Mouse (Mus musculus) 416B (cell line): ENCODE measurements at regions not wholly inside any gene's neighbourhood (a gene's known extent, or its start where the extent isn't known, plus 50 kb on each side); places are given as distances from the start of the nearest gene placed in this dataset.

Source experiments
- DNase-seq: peaks from one replicate; pipeline ENCODE4 v3.0.0; 2011; ENCODE audit warnings: low read depth

DNA sequence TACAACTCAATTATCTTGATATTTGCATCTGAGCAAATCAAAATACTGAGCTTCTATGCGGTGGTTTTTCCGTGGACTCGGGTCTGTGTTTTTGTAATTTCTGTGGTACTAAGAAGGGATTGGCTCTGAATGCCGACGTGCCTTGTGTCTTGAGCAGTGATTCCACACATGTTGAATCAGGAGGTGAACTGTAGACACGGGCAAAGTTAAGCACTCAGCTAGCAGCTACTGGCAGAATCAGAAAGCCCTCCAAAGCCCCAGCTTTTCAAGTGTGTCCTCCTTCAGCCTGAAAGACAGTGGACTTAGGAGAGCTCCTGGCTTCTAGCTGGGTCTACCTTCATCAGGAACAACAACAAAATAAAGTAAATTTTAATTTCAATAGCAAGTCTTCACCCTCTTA, 462.9 kb upstream of the Pou3f3 start:
- no peak for DNase-seq

DNA sequence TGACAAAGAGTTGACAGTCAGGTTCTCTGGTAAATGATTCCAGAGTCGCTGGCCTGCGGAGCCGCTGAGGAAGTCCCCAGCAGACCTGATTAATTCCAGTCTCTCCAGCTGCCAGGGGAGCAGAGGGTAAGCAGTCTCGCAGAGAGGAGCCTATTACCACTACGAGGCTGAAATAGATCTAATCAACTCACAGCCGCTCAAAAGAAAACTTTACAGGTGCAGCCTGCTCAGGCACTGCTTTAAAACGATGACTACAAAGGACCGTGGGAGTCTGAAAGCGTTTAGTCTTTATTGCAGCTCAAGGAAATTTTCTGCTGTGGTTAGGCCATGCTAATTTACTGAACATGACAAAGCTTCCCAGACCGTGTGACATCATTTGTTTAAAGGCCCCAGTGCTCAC, 462.3 kb upstream of the Pou3f3 start:
- DNase-seq: no peak

DNA sequence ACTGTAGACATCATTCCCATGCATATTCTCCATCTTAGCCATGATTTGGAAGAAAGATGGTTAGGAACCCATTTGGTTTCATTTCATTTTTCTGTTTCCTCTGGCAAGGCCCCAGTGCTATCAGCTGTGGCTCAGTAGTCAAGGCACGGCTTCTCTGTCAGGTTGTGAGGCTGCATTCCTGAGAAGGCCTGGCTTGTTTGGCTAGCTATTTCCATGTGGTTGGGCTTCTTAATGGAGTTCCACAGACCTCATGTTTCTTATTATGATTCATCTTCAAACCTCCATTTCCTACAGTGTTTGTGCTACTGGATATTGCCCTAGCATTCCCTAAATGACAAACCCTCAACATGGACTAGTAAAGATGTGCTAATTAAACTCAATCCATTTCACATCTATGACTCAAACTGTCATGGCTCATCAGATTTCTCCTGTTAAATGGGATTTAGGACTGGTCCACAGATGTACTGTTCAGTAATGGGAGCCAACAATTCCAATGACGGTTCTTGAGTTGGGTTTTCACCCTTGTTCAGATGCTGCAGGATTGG, 459.0 kb upstream of the Pou3f3 start:
- no peak for DNase-seq

DNA sequence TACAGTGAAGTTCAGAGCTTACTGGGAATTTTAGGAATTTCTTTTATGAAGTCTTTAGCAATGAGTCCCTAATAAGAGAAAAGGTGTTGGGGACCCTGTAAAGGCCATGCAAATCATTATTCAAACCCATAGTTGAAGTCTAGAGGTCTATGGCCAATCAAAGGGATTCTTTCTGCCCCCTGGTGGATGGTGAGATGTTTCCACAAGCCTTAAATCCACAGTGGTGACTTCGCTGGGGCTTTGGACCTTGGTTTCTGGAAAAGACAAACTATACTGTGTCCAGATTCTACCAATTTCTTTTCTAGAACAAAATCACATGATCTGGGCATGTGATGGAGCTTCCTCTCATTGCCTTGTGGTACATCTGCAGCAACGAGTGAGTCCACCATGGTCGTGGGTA, 457.2 kb upstream of the Pou3f3 start:
- peak; percentile 1 for DNase-seq

DNA sequence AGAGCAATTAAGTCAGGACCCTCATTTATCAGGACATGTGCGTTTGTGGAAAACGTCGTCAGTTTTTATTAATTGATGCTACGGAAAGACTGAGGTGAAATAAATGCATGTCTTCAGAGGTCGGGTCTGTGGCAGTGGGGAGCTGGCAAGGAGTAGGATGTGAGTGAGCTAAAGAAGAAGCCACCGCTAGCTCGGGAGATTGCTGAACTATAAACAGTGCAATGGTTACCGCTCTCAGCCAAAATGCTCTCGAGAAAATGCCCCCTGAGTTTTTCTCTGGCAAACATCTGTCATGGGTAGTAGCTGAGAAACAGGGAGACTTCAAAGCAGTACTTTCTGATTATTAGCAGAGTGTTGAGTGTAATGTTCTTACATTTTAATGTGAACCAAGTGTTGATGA, 454.4 kb upstream of the Pou3f3 start:
- no peak for DNase-seq

DNA sequence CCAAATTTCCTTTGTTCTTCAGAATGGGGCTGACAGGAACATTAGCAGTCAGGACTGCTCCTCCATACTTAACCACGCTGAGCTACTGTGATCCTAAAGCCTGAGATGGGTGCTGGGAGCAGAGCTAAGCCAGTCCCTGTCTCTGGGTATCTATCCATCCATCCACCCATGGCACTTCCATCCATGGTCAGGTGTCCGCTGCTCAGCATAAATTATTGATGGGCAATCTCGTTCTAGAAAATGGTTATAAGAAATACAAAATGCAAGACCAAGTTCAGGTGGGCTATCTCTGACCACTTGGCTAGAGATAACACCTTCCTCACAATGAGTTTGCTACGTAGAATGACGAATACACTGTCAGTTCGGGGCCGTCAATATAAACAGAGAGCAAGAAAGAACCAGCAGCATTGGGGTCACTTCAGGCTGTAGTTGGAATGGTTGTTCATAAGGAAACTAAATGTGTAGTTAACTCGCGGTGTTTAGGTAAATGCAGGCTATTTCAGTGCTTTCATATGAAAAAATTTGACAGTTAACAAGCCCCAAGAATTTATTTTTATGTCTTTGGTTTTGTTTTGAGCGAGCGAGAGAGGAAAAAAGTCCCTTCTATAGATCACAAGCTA, 453.9 kb upstream of the Pou3f3 start:
- no peak for DNase-seq

DNA sequence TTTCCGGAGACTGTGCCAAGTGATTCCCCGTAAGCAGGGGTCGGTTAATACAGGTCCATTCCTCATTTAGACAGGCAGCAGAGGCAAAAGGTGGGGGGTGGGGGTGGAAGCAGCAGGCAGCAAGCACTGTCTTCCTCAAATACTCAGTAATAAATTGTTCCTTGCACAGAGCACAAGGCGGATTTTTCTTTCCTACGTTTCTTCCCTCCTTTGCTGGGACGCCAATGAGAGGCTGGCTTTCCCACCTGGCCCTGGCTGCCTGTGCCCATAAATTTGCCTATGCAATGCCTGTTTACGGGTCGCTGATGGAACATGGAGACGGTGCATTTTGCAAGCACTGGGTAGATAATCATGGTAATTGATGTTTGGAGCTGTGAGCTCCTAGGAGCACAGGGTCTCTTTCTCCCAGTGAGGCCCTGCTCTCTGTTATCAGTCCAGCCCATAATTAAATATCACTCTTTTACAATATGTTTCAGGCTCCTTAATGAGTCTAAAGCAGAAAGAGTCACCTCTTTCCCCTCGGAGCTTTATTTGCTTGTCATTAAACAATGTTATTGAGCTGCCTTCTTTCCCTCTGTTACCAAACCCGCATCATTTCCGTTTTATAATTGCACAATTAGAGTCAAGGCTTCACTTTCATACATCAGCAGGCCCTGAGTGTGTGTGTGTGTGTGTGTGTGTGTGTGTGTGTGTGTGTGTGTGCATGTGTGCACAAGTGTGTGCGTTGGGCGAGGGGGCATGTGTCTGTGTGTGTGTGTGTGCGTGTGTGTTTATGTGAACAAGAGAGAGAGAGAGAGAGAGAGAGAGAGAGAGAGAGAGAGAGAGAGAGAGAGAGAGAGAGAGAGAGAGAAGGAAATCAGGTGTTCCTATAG, 452.7 kb upstream of the Pou3f3 start:
- no peak for DNase-seq

DNA sequence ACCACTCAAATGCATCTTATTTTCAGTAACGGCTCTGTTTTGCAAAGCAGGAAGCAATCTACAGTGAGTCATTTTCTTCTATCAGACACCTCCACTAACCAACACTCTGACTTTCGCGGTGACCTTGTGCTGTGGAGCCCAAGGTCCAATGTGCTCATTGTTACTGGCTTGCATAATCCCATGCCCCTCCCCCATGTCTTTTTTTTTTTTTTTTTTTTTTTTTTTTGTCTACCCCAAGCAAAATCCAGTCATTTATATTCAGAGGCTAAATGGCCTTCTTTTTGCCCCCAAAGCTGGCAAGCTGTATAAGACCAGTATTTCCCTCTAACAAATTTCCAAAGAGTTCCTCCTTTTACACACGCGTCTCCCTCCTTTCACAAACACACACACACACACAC, 452.1 kb upstream of the Pou3f3 start:
- peak; percentile 0 for DNase-seq

DNA sequence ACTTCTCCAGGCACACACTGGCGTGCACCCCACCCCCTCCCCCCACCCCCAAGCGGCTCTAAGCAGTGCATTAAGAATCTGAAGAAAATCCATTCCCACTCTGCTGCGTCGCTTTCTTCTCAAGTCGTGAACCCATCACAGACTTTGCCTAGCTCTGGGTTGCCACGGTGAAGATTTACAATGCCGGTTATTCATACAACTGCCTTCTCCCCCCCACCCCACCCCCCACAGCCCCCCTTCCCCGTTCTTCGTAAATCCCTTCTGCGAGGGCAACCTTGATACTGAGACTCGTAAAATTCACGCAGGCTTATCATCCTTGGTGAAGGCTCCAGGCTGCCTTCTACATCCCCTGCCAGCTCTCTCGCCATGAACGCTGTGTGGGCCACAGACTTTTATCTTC, 451.7 kb upstream of the Pou3f3 start:
- no peak for DNase-seq

DNA sequence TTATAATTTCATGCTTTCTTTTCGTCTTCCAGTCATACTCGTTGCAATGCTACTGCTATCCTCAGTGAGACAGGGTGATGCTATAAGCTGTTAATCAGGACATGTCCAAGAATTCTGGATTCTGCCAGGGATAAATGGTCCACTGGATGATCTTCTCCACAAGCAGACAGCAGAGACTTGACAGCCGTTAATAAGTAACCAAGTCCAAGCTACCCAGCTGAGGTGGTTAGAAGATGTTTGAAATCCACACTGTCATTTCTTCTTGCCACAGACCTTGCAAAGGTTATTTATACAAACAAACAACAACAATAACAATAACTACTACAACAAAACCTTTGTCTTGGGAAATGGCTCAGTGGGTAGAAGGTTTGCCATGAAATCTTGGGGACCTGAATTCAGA, 443.2 kb upstream of the Pou3f3 start:
- no peak for DNase-seq

DNA sequence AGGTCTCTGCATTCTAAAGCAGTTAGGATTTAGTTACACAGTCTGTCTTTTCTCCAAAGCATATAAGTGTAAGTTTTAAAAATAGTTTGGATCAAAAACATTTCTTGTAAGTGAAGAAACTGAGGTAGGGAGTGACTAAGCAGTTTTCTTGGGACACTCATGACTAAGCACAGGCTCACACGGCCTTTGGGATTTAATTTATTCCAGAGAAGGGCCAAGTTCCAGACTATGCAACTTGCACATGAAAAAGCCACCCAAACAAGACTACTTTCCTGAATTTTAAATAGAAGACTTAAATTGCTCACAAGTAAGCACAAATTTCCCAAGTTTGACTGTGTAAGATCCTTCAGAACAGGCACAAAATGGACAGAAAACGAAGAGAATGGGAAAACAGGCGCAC, 441.8 kb upstream of the Pou3f3 start:
- no peak for DNase-seq

DNA sequence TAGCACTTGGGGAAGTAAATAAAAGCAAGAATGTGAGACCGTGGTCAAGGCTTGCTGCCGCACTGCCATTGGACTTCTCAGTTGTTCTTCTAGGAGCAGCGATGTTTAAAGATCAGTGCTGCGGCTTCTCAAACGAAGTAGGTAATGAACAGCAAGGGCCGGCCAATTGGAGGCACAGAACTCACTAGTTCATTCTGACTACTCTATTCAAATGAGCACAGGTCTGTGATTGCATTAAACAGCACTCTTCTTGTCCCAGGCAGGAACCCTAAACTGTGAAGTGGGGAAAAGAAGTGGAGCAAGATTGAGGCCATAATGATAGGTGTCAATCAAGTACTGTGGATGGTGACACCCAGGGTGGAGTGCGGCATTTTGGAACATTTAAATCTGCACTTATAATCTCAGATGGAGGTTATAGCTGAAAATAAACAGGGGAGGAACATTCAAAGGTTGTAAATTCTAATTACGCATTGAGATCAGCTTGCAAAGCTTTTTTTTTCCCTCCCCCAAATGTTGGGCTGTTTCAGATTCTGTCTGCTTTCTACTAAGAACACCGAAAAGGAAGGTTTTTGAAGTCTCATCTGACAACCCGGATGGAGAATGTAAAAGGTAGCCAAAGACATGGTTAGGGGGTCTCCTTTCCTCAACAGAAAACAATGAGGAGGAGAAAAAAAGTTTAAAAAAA, 438.5 kb upstream of the Pou3f3 start:
- DNase-seq: no peak

DNA sequence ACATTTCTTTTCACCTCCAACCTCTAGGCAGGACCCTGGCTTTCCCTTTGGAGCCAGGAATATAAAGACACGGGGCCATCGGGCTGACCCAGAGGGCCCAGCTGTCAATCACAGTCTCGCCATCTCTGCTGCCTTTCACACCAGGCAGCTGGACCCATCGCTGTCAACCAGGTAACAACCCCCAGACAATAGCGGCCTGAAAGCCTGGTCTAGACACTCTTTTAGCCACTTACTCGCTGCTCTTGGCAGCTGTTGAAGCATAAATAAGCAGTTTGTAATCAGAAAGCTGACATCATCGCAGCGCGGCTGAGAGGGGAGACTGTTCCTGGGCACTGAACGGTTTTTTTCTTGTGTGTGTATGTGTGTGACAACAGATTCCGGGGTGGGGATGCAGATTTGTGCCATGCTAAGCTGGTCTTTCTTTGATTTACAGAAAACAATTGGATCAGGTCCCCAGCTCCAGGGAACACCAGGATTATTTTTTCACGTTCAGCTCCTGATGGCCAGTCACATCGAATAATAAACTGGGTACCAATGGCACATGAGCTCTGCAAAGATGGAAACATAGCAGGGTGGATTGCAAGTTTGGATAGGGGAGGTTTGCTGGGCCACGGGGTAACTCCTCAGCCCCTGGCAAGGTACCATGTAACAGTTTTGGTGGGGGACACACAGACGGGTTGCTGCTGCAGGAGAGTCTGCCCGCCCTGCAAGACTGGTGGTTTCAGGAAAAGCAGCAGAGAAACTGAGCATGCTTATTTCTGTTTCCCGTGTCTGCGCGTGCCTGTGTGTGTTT, 437.6 kb upstream of the Pou3f3 start:
- DNase-seq: no peak

DNA sequence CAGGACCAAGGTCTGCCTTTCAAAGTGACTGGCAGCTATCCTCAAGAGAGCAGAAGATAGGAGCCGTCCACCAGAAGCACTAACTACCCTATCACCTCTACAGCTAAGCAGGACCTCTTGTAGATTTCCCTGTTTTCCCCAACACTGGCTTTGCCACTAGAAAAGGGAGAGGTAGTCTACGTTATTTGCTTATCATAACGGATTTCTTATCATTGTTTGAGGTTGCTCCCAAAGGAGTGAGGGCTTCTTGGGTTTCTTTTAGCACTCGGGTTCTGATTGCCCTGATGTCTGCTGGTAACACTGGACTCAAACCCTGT, 437.0 kb upstream of the Pou3f3 start:
- no peak for DNase-seq

DNA sequence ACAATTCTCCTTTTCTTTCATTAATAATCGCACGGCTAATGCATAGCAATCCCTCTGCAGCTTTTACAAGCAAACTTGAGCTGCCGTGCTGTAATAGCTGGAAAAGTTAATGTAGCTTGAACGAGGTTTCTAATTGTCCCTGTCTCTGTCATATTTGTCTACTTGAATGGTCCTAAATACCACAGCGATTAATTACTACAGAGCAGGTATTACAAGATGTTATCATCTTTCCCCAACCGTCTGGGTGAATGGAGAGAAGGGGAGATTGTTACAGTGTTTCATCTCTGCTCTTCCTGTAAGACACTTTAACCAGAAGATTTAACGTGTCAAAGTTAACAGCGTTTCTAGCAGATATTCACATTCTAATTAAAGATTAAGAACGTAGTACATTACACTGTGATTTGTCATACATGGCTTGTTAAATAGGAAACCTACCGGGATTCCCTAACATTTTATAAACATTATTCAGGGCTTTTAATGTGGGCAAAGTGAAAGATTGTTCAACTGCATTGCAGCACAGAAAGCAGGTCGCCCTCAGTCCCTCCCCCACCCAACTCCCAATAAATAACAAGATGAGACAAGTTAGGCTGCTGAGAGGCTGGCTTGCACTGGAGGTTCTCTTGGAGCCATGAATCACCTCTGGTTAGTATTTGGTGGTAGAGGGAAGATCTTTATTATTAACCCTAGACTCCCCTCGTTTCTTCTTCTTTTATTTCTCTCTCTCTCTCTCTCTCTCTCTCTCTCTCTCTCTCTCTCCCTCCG, 436.2 kb upstream of the Pou3f3 start:
- DNase-seq: no peak

DNA sequence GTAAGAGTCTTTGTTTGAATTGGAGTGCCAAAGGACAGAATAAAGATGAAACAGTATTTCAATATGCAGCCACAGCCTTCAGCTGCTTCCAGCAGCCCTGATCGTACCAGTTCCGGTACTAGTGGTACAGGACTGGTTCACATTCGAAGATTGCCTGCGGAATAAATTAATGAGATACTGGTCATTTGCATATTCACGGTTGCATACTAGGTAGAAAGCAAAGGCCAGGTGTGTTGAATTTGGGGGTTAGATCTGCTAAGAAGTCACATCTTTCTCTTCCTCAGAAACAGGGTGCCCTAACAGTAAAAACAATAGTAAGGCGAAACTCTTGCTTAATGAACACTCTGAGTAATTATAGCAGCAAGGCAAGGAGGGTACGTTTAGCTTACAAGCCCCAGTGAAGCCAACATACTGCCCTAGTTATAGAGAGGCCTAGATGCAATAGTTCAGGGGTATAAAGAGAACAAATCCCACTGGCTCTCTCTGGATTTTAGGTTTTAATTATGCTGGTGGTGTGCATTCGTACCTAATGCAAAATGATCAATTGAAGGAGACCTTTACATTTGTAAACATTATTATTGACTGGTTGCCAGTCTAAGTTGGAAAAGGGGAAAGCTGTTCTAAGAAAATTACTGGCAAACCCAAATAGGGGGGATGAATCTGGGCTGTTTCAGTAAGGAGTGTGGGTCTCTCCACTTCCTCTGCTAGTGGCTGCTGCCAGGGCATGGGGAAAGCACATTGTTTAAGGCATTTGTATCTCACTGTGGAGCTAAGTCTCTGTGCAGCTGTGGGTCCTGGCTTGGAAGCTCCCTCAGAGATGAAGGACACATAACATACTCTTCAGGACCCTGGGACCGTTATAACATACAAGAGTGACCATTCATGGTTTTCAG, 435.3 kb upstream of the Pou3f3 start:
- DNase-seq: no peak

DNA sequence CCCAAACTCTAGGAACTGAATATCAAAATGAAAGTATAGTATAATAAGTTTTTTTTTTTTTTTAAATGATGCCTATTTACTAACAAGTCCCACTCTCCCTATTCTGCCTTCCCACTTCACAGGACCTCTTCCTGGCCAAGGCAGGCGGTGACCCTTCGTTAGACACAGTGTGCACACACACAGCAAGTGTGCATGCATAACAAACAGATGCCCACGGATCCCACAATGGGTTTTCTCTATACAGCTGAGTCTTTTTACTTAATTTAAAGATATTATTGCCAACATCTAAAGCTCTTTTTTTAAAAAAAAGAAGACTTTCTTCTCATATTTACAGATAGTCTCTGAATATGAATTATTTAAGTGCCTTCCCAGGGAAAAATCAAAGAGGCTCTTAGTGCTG, 434.5 kb upstream of the Pou3f3 start:
- no peak for DNase-seq

DNA sequence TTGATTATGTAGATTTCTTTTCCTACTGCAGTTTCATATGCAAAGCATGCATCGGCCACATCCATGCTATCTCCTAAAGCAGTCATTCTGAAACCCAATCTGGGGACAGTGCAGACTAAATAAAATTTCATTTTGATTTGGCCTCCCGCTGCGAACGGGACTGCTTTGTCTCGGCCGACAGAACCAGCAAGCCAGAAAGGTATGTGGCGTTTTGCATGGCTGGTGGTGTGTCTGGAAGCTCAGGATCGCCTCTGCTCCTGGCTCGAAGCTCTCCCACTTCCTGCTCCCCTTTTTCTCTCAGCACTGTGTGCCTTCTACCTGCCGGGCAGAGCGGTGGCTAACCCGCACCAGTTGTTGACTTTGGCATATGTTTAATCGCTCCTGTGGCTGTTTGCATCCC, 433.8 kb upstream of the Pou3f3 start:
- no peak for DNase-seq

DNA sequence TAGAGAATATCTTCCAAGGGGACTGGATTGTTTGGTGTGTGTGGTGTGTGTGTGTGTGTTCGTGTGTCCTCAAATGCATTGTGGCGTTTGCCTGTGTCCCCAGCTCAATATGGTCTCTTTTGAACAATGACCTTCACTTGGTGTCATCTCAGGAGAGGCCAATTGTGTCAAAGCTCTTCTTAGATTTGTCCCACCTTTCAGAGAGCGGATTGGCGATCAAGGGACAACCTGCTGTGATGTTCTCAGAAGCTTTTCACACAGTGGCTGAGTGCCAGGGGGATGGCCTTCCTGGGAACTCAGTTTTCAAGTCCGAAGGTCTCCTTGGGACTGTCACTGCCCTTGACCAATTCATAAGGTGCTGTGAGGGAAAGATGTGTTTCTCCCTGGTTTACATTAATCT, 433.0 kb upstream of the Pou3f3 start:
- DNase-seq: no peak

DNA sequence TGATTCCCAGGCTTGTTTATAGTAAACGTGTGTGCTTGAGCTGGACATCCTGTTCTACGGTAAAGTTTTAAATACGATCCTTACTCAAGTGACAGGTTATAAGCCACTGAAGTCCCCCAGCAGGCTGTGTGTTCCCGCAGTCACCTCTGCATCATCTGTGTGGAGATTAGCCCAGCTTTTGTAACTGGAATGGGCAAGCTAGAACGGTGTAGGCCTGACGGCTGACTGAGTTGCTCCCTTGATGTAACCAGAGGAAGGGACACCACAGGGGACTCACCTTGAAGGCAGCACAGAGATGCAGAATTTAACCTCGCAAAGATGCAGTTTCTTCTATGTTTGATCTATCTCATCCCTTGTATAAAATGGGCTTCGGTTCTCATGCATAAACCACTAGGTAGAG, 418.4 kb upstream of the Pou3f3 start:
- no peak for DNase-seq

DNA sequence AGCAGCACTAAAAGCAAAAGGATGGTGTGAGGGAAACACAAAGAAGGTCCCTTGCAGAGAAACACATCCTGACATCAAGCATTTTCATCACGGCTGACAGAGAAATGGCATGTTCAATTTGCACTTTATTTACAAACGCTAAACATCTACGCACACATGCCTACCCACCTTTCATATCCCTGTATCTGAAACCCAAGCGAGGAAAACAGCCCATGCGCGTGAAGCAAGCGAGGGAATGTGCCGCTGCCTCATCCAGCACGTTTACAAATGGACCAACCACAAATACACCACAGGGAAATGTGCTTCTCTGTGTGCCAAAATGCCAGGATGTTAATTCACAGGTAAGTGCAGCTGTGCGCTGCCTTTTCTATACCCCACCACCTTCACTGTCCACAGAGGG, 399.7 kb upstream of the Pou3f3 start:
- DNase-seq: no peak
